ENCODE assay signal across 8 mouse cellular contexts in genomic region chr5:147848164-147848863, GRCm38 (mm10). TPM values are rescaled to one million over a fixed set of nuclear protein-coding genes. Genes with fewer than 3 reads are reported as not detected.
DNase-seq lines count a peak whose midpoint lies in the region; ATAC-seq and TF ChIP-seq lines count a peak whose summit lies in the region.

No protein-coding gene starts in this region.

- no peak overlapping the region for H3K4me2 ChIP-seq in intestine, embryonic 15.5 days (replicated peaks)
- H3K4me2 ChIP-seq in limb, embryonic 13.5 days (replicated peaks) = peak overlapping the region; percentile 37
- no peak overlapping the region; the same call in 1 of the 2 replicates for H3K4me2 ChIP-seq in stomach, postnatal 0 days (replicated peaks; ENCODE audit: low read depth)

- no peak overlapping the region for H3K27ac ChIP-seq in intestine, embryonic 15.5 days
- no peak overlapping the region for H3K27ac ChIP-seq in limb, embryonic 13.5 days
- H3K27ac ChIP-seq in stomach, postnatal 0 days (replicated peaks) = no peak overlapping the region

- DNase-seq in A20 (ENCODE audit: low read depth, low spot score) = peak; percentile 44
- peak; percentile 84 for DNase-seq in R1 (ENCODE audit: low read depth, low spot score)
- DNase-seq in cerebellum, postnatal 36 days = peak; percentile 70 to 79
- peak; percentile 12 to 28 for DNase-seq in gastrocnemius, adult 8-10 months (ENCODE audit: low spot score in 2 of 2)
- DNase-seq in naive thymus-derived CD4-positive, alpha-beta T cell, adult 2 months (ENCODE audit: low read depth) = peak; percentile 71
- DNase-seq in stomach, postnatal 0 days (ENCODE audit: low spot score) = peak; percentile 71

- ATAC-seq in intestine, embryonic 15.5 days = peak; percentile 66; the same call in 1 of the 2 replicates
- ATAC-seq in limb, embryonic 13.5 days (ENCODE audit: low FRiP score, low read depth) = 0 out of 2 replicates have a peak, but pooled peaks have one; percentile 11
- no peak; the same call in 1 of the 2 replicates for ATAC-seq in stomach, postnatal 0 days (ENCODE audit: low FRiP score, low TSS enrichment)

- no peak overlapping the region for H3K9ac ChIP-seq in intestine, embryonic 15.5 days
- no peak overlapping the region for H3K9ac ChIP-seq in limb, embryonic 13.5 days
- no peak overlapping the region for H3K9ac ChIP-seq in stomach, postnatal 0 days (ENCODE audit: low read length)

- peak; percentile 92 for TF ChIP-seq CTCF in stomach, postnatal 0 days (IDR thresholded peaks at IDR 0.05; ENCODE audit: low read depth)

- H3K27me3 ChIP-seq in intestine, embryonic 15.5 days (replicated peaks) = no peaks in the 10 kb centered on the region
- peaks cover 2% of the 10 kb centered on the region; the same call in 1 of the 2 replicates for H3K27me3 ChIP-seq in limb, embryonic 13.5 days
- no peaks in the 10 kb centered on the region for H3K27me3 ChIP-seq in stomach, postnatal 0 days (ENCODE audit: control insufficient read depth, insufficient read depth, low read length)

- H3K36me3 ChIP-seq in intestine, embryonic 15.5 days = no peaks in the 10 kb centered on the region
- no peaks in the 10 kb centered on the region for H3K36me3 ChIP-seq in limb, embryonic 13.5 days
- no peaks in the 10 kb centered on the region for H3K36me3 ChIP-seq in stomach, postnatal 0 days (ENCODE audit: control insufficient read depth, insufficient read depth, low read length)

- H3K9me3 ChIP-seq in intestine, embryonic 15.5 days = no peaks in the 10 kb centered on the region
- H3K9me3 ChIP-seq in limb, embryonic 13.5 days = no peaks in the 10 kb centered on the region
- no peaks in the 10 kb centered on the region for H3K9me3 ChIP-seq in stomach, postnatal 0 days (ENCODE audit: control insufficient read depth, low read length)

- TF ChIP-seq EP300 in stomach, postnatal 0 days (optimal IDR thresholded peaks at IDR 0.05) = no peak

- WGBS in intestine, embryonic 15.5 days = 25% methylated on average over 16 of the region's 16 CpGs
- WGBS in limb, embryonic 13.5 days = 22% methylated on average over 16 of the region's 16 CpGs
- WGBS in stomach, postnatal 0 days = 21% methylated on average over 16 of the region's 16 CpGs

- H3K4me1 ChIP-seq in intestine, embryonic 15.5 days (replicated peaks) = 0 out of 2 replicates have a peak, but pooled peaks cover 3% of the 10 kb centered on the region
- H3K4me1 ChIP-seq in limb, embryonic 13.5 days = 0 out of 2 replicates have a peak, but pooled peaks cover 4% of the 10 kb centered on the region
- no peaks in the 10 kb centered on the region for H3K4me1 ChIP-seq in stomach, postnatal 0 days (replicated peaks; ENCODE audit: control insufficient read depth, insufficient read depth)

- H3K4me3 ChIP-seq in intestine, embryonic 15.5 days (replicated peaks) = no peak overlapping the region
- no peak overlapping the region for H3K4me3 ChIP-seq in limb, embryonic 13.5 days
- H3K4me3 ChIP-seq in stomach, postnatal 0 days (ENCODE audit: low read depth, low read length) = no peak overlapping the region

RNA-seq across cellular contexts. Expression of gene Pomp, which starts 11.9 kb away (rescaled TPM):
- total RNA-seq in gastrocnemius, adult 8-10 months (2022) = 100 to 1,000 TPM; 128 to 135 (median 130) TPM
- 424 and 470 TPM in 2 replicates for polyA plus RNA-seq in intestine, embryonic 15.5 days (2015; fragmentation: Nextera tagmentation; extraction: Ambion mirVana)
- 465 and 469 TPM in 2 replicates for polyA plus RNA-seq in limb, embryonic 13.5 days (2015; fragmentation: Nextera tagmentation; extraction: Ambion mirVana)
- polyA plus RNA-seq in stomach, postnatal 0 days (2015; fragmentation: Nextera tagmentation; extraction: Ambion mirVana) = 419 and 427 TPM in 2 replicates

RNA-seq across cellular contexts. Expression of gene Slc46a3, which starts 46.3 kb away (rescaled TPM):
- 10 to 100 TPM in 2 of 4 experiments, 1 to 10 TPM in 2; 7.3 to 12.0 (median 9.9) TPM for total RNA-seq in gastrocnemius, adult 8-10 months (2022)
- polyA plus RNA-seq in intestine, embryonic 15.5 days (2015; fragmentation: Nextera tagmentation; extraction: Ambion mirVana) = 7.6 and 11.7 TPM in 2 replicates
- polyA plus RNA-seq in limb, embryonic 13.5 days (2015; fragmentation: Nextera tagmentation; extraction: Ambion mirVana) = 1.9 and 2.3 TPM in 2 replicates
- polyA plus RNA-seq in stomach, postnatal 0 days (2015; fragmentation: Nextera tagmentation; extraction: Ambion mirVana) = 2.7 and 3.2 TPM in 2 replicates

Comparison
In these comparisons a context has a peak if more than half of its experiments do, and no peak if none do; other contexts are left out.
1. DNase-seq: peak in every context shown above with its lines; median percentile 84 in R1; 74 in cerebellum, postnatal 36 days; 71 in naive thymus-derived CD4-positive, alpha-beta T cell, adult 2 months; 71 in stomach, postnatal 0 days; 44 in A20; 20 in gastrocnemius, adult 8-10 months.